Mouse (Mus musculus): ENCODE measurements around the gene Tigar. TPM values are rescaled to one million over a fixed set of nuclear protein-coding genes. Genes with fewer than 3 reads are reported as not detected.

Tigar gene
- polyA plus RNA-seq (2015; fragmentation: Nextera tagmentation; extraction: Ambion mirVana): 0.52 and 0.53 TPM in 2 replicates

DNA sequence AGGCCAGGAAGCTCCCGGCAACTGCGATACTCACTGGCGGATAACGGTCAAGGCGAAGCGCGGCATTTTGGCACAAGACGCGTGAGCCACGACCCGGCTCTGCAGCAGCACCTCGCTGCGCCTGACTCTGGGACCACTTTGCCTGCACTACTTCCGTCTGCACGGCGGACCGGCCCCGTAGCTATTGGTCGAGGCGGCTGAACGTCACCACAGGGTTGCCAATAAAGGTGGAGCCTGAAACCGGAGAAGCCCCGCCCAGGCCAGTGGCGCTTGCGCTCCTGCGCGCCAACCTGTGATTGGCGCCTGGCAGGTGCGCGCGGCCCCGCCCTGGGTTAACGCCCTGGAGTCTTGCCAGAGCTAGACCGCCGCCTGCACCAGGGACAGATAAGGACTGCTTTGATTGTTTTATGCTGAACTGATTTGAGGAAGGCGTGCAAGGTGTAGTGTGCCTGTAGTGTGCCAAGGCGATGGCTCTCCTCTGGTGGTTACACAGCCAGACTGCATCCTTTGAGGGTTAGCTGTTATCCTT lies at the start of gene Tigar:
Gene Tigar (minus strand): TSS at position 156 of the 529 bp plus-strand sequence.
- H3K36me3 ChIP-seq (replicated peaks): no peaks in the 10 kb centered on the region
- peak within 1 kb of the TSS; percentile 56 for H3K4me3 ChIP-seq (replicated peaks)
- peaks cover 37% of the 10 kb centered on the region for H3K27me3 ChIP-seq
- 0 out of 2 replicates have a peak within 1 kb of the TSS, but pooled peaks have one; percentile 8 for H3K9ac ChIP-seq
- no peak within 1 kb of the TSS for H3K27ac ChIP-seq (replicated peaks)
- under 1% methylated on average over 37 of the region's 37 CpGs for WGBS (ENCODE audit: insufficient replicate concordance)
- ATAC-seq (ENCODE audit: insufficient read depth): peak; percentile 89
- H3K9me3 ChIP-seq (replicated peaks): no peaks in the 10 kb centered on the region
- peak within 1 kb of the TSS; percentile 66 for H3K4me2 ChIP-seq
- H3K4me1 ChIP-seq (replicated peaks): peaks cover 3% of the 10 kb centered on the region; the same call in 1 of the 2 replicates

GRCm38 (mm10) chr6:127157321-127157720 lies 48.0 kb upstream of the Tigar start:
- H3K27ac ChIP-seq (replicated peaks): no peak overlapping the region
- no peaks in the 10 kb centered on the region for H3K9me3 ChIP-seq (replicated peaks)
- H3K4me2 ChIP-seq: no peak overlapping the region
- no peak overlapping the region for H3K9ac ChIP-seq
- no peaks in the 10 kb centered on the region for H3K36me3 ChIP-seq (replicated peaks)
- ATAC-seq (ENCODE audit: insufficient read depth): no peak
- H3K4me3 ChIP-seq (replicated peaks): no peak overlapping the region
- 13% methylated on average over 1 of the region's 1 CpGs for WGBS (ENCODE audit: insufficient replicate concordance)
- peaks cover 87% of the 10 kb centered on the region for H3K27me3 ChIP-seq
- peaks cover 32% of the 10 kb centered on the region for H3K4me1 ChIP-seq (replicated peaks)

DNA sequence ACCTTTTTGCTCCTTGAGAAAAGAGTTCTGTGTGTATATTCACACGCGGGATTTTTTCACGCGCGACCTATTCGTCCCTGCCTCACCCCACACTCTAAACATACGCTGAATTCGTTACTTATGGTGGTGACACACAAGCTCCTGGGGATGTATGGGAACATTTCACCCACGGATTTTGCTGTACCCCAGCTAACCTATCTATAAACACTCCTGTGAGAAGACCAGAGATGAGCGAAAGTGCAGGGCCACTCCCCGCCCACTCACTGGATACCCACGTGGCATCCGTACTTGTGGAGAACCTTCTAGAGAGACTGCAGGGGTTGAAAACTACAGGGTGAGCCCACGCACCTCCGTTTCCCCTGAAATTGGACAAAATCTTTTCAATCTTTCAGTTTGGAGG lies 46.1 kb upstream of the Tigar start:
- Histone ChIP-seq H3K36me3 (replicated peaks) (no peaks in the 10 kb centered on the region), H3K27me3 (peaks cover 96% of the 10 kb centered on the region), H3K9me3 (replicated peaks) (no peaks in the 10 kb centered on the region), H3K9ac (no peak overlapping the region), H3K4me1 (replicated peaks) (peaks cover 50% of the 10 kb centered on the region), H3K4me3 (replicated peaks) (peak overlapping the region; percentile 61), H3K4me2 (peak overlapping the region; percentile 82; the same call in 1 of the 2 replicates), H3K27ac (replicated peaks) (no peak overlapping the region)
- 1% methylated on average over 15 of the region's 15 CpGs for WGBS (ENCODE audit: insufficient replicate concordance)
- ATAC-seq (ENCODE audit: insufficient read depth): no peak

DNA sequence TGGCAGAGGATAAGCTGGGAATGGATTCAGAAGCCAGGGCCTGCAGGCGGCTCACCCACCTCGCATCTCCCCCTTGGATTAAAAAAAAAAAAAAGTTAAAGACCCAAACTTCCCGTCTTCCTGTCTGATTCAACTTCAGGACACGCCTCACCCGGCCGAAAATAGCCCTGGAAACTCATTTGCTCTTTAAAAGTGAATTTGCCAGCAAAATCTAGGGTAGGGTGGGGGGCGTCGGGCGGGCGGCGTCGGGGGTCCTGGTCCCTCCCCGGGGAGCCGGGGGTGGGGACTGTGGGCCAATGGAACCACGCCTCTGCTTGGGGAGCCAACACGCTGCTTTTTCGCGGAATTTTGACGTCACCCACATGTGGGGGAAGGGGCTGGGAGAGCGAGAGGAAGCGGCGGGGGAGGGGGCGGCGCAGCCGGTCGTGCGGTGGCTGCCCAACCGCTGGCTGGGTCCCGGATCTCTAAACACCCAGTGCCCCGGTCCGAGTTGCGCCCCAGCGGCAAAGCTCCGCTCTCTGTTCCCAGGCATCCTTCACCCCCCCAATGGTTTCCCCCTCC lies 45.4 kb upstream of the Tigar start:
- Histone ChIP-seq H3K9me3 (replicated peaks) (no peaks in the 10 kb centered on the region), H3K4me2 (peak overlapping the region; percentile 82), H3K4me1 (replicated peaks) (peaks cover 56% of the 10 kb centered on the region), H3K4me3 (replicated peaks) (peak overlapping the region; percentile 61), H3K9ac (no peak overlapping the region), H3K27ac (replicated peaks) (no peak overlapping the region), H3K27me3 (peaks cover 97% of the 10 kb centered on the region), H3K36me3 (replicated peaks) (no peaks in the 10 kb centered on the region)
- under 1% methylated on average over 34 of the region's 34 CpGs for WGBS (ENCODE audit: insufficient replicate concordance)
- no peak for ATAC-seq (ENCODE audit: insufficient read depth)

GRCm38 (mm10) chr6:127153972-127154707 lies 44.8 kb upstream of the Tigar start:
- peak overlapping the region; percentile 82 for H3K4me2 ChIP-seq

DNA sequence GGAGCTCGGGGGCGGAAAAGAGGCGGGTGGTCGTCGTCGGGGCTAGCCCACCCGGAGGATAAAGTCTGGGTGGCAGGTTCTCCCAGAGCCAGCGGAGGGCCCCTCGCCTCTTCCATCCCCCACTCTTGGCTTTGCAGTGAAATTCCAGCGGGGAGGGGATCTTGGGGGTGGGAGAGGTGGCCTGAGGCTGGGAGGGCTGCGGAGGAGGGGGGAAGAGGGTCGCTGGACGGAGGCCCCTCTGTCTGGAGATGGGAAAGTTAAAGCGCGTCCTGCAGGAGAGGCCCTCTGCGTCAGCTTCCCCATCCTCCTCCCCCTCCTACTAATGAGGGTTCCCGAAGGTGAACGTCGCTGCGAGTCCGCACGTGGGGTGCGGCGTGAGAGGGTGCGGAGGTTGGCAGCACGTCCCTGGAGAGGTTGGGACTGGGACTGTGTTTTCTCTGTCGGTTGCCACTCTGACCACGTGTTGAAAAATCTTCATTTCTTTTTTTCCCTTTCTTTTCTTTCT lies 44.0 kb upstream of the Tigar start:
- Histone ChIP-seq H3K9ac (no peak overlapping the region), H3K36me3 (replicated peaks) (no peaks in the 10 kb centered on the region), H3K9me3 (replicated peaks) (no peaks in the 10 kb centered on the region), H3K4me3 (replicated peaks) (peak overlapping the region; percentile 61), H3K4me2 (peak overlapping the region; percentile 82), H3K27ac (replicated peaks) (no peak overlapping the region), H3K27me3 (peaks cover 97% of the 10 kb centered on the region), H3K4me1 (replicated peaks) (peaks cover 67% of the 10 kb centered on the region)
- ATAC-seq (ENCODE audit: insufficient read depth): no peak
- 1% methylated on average over 27 of the region's 28 CpGs for WGBS (ENCODE audit: insufficient replicate concordance)

More at GRCm38 (mm10) chr6:127153972-127154707, 44.8 kb upstream of the Tigar start:
- Histone ChIP-seq H3K27me3 (peaks cover 97% of the 10 kb centered on the region), H3K4me3 (replicated peaks) (peak overlapping the region; percentile 61), H3K9ac (no peak overlapping the region), H3K27ac (replicated peaks) (no peak overlapping the region), H3K9me3 (replicated peaks) (no peaks in the 10 kb centered on the region), H3K36me3 (replicated peaks) (no peaks in the 10 kb centered on the region), H3K4me1 (replicated peaks) (peaks cover 61% of the 10 kb centered on the region)
- ATAC-seq (ENCODE audit: insufficient read depth): no peak
- under 1% methylated on average over 30 of the region's 30 CpGs for WGBS (ENCODE audit: insufficient replicate concordance)

DNA sequence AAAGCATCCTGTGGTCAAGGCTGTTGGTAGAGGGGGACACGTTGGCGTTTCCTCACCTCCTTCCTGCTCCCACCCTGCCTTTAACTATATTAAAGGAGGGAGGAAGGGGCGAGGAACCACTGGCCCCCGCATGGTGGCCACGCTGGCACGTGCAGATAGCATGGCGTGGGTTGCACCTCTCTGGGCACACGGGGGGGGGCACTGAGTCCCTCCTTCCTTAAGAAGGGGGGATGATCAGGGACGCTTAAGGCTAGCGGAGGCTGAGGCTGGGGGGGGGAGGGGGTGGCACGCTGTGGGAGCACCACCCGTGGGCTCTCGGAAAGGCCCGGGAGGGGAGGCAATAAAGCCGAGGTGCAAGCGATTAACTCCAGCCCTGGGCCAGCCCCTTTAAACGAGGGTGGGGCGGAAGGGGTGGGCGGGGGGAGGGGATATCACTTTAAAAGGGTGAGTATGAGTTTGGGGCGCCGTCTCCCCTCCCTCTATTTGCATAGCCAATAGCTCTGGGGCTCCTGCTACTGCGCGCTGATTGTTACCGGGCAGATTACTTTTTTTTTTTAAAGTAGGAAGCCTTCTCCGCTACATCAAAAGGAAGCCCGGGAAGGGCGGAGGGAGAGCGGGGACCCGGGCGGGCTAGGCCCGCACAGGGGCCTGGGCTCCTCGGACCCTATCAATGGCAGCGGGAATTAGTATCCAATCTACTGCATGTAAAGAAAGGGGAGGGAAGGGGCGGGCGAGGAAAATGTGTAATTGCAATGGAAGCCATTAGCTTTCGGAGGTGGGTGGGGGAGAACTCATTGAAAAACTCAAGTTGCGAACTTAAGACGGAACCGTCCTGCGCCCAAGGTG lies 43.0 kb upstream of the Tigar start, which contains the start of gene Ccnd2:
Gene Ccnd2 (minus strand): TSS at position 88 of the 846 bp plus-strand sequence.
- Histone ChIP-seq H3K9ac (peak within 1 kb of the TSS; percentile 35), H3K4me2 (peak within 1 kb of the TSS; percentile 82), H3K4me1 (replicated peaks) (peaks cover 67% of the 10 kb centered on the region), H3K27ac (replicated peaks) (peak within 1 kb of the TSS; percentile 69), H3K27me3 (peaks cover 93% of the 10 kb centered on the region), H3K36me3 (replicated peaks) (no peaks in the 10 kb centered on the region), H3K4me3 (replicated peaks) (peak within 1 kb of the TSS; percentile 61), H3K9me3 (replicated peaks) (no peaks in the 10 kb centered on the region)
- peak; percentile 71 for ATAC-seq (ENCODE audit: insufficient read depth)
- WGBS (ENCODE audit: insufficient replicate concordance): under 1% methylated on average over 36 of the region's 40 CpGs

GRCm38 (mm10) chr6:127151565-127152105 lies 42.3 kb upstream of the Tigar start:
- Histone ChIP-seq H3K9ac (peak overlapping the region; percentile 35), H3K9me3 (replicated peaks) (no peaks in the 10 kb centered on the region), H3K4me2 (peak overlapping the region; percentile 82), H3K36me3 (replicated peaks) (no peaks in the 10 kb centered on the region), H3K27me3 (peaks cover 86% of the 10 kb centered on the region), H3K4me1 (replicated peaks) (peaks cover 67% of the 10 kb centered on the region), H3K4me3 (replicated peaks) (peak overlapping the region; percentile 61), H3K27ac (replicated peaks) (peak overlapping the region; percentile 69)
- peak; percentile 67 for ATAC-seq (ENCODE audit: insufficient read depth)
- WGBS (ENCODE audit: insufficient replicate concordance): under 1% methylated on average over 29 of the region's 29 CpGs

DNA sequence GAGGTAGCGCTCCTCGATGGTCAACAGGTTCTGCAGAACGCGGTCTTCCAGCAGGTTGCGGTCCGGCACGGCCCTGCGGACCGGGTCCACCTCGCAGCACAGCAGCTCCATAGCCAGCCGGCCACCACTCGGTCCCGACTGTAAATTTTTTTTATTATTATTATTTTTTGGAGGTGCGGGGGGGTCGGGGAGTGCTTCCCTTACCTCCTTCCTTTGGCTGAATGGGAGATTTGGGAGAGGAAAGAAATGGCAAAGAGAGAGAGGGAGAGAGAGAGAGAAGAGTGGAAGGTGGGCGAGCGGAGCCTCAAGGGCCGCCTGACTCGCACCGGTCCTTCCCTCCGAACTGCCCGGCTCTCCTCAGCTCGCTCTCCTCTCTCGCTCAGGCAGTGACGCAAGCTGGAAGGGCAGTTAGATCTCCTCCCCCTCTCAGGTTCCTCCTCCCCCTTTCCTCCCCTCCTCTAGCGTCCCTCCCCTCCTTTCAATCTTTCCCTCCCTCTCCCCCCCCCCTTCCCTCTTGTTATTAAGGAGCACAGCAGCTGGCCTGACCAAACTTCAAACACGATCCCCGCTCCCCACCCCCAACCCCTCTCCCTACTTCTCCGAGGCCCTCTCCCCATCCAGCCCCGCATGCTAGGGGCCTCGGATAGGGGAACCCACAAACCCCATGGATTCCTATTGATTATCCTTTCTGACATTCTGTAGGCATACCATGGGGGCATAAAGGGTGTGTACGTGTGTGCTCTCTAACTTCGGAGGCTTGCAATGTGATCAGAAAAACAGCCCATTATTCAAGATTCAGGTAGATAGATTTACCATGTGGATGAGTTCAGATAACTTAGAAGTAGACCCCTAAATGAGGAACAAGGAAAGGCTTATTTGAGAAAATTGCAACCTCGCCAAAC lies 41.6 kb upstream of the Tigar start:
- Histone ChIP-seq H3K4me3 (replicated peaks) (peak overlapping the region; percentile 61), H3K27ac (replicated peaks) (peak overlapping the region; percentile 69), H3K9ac (peak overlapping the region; percentile 46), H3K9me3 (replicated peaks) (no peaks in the 10 kb centered on the region), H3K4me1 (replicated peaks) (peaks cover 73% of the 10 kb centered on the region), H3K36me3 (replicated peaks) (no peaks in the 10 kb centered on the region), H3K4me2 (peak overlapping the region; percentile 82), H3K27me3 (peaks cover 82% of the 10 kb centered on the region)
- WGBS (ENCODE audit: insufficient replicate concordance): under 1% methylated on average over 33 of the region's 34 CpGs
- ATAC-seq (ENCODE audit: insufficient read depth): peak; percentile 41

Measured in liver, embryonic 15.5 days (tissue).